Mouse (Mus musculus): ENCODE results near the gene Apeh. TPM values are rescaled to one million over a fixed set of nuclear protein-coding genes. Genes with fewer than 3 reads are reported as not detected.

The Apeh gene
- polyA plus RNA-seq, 2 experiments, result 150 to 153 TPM

- Histone ChIP-seq H3K4me2 (ENCODE audit: low read depth) (no peak overlapping the region), H3K4me3 (ENCODE audit: insufficient read depth in 1 of 2, low read depth in 2 of 2, low read length in 2 of 2) (no peak overlapping the region), H3K27me3 (ENCODE audit: control insufficient read depth, insufficient read depth, low read length) (no peaks in the 10 kb centered on the region), H3K36me3 (replicated peaks; ENCODE audit: control insufficient read depth, insufficient read depth, low read depth) (peaks cover 96% of the 10 kb centered on the region), H3K9me3 (ENCODE audit: control insufficient read depth, low read length) (no peaks in the 10 kb centered on the region), H3K9ac (replicated peaks) (no peak overlapping the region), H3K27ac (no peak overlapping the region), H3K4me1 (replicated peaks; ENCODE audit: control insufficient read depth in 2 of 2, insufficient read depth in 2 of 2, low read length in 1 of 2) (peaks cover 0 to 5% of the 10 kb centered on the region in 2 experiments; a peak in 1 of 4 replicates)
- DNase-seq (ENCODE audit: low read depth in 3 of 3, low spot score in 3 of 3) (no peak), ATAC-seq (ENCODE audit: insufficient read depth) (no peak)
- TF ChIP-seq EP300 (IDR thresholded peaks at IDR 0.05; ENCODE audit: low read depth) (no peak), CTCF (IDR thresholded peaks at IDR 0.05; ENCODE audit: low read depth) (no peak)
- 87% methylated on average over 7 of the region's 7 CpGs for WGBS (ENCODE audit: insufficient replicate concordance)
Observed at GRCm38 (mm10) chr9:108069529-108069928, 24.9 kb downstream of the Apeh start.

GRCm38 (mm10) chr9:108069007-108069406 is 25.4 kb downstream of the Apeh start:
- WGBS (ENCODE audit: insufficient replicate concordance), result 88% methylated on average over 9 of the region's 9 CpGs
- no peak for TF ChIP-seq CTCF (IDR thresholded peaks at IDR 0.05; ENCODE audit: low read depth)
- no peak for TF ChIP-seq EP300 (IDR thresholded peaks at IDR 0.05; ENCODE audit: low read depth)
- no peak overlapping the region for H3K27ac ChIP-seq

GRCm38 (mm10) chr9:108067900-108068299 is 26.5 kb downstream of the Apeh start:
- H3K36me3 ChIP-seq (replicated peaks; ENCODE audit: control insufficient read depth, insufficient read depth, low read depth), result peaks cover 98% of the 10 kb centered on the region
- H3K27me3 ChIP-seq (ENCODE audit: control insufficient read depth, insufficient read depth, low read length), result no peaks in the 10 kb centered on the region
- DNase-seq (ENCODE audit: low read depth in 3 of 3, low spot score in 3 of 3) (peak; percentile 75 to 82 (median 77)), ATAC-seq (ENCODE audit: insufficient read depth) (peak; percentile 48)
- no peak overlapping the region for H3K27ac ChIP-seq
- H3K4me2 ChIP-seq (ENCODE audit: low read depth), result no peak overlapping the region
- H3K9ac ChIP-seq (replicated peaks), result no peak overlapping the region
- no peak overlapping the region for H3K4me3 ChIP-seq (ENCODE audit: insufficient read depth in 1 of 2, low read depth in 2 of 2, low read length in 2 of 2)
- 21% methylated on average over 8 of the region's 8 CpGs for WGBS (ENCODE audit: insufficient replicate concordance)
- H3K4me1 ChIP-seq (replicated peaks; ENCODE audit: control insufficient read depth in 2 of 2, insufficient read depth in 2 of 2, low read length in 1 of 2), result peaks cover 0 to 3% of the 10 kb centered on the region in 2 experiments; a peak in 1 of 4 replicates
- no peaks in the 10 kb centered on the region for H3K9me3 ChIP-seq (ENCODE audit: control insufficient read depth, low read length)
- TF ChIP-seq CTCF (IDR thresholded peaks at IDR 0.05; ENCODE audit: low read depth) (peak; percentile 99), EP300 (IDR thresholded peaks at IDR 0.05; ENCODE audit: low read depth) (no peak)

More at GRCm38 (mm10) chr9:108069007-108069406, 25.4 kb downstream of the Apeh start:
- Histone ChIP-seq H3K9me3 (ENCODE audit: control insufficient read depth, low read length) (no peaks in the 10 kb centered on the region), H3K4me1 (replicated peaks; ENCODE audit: control insufficient read depth in 2 of 2, insufficient read depth in 2 of 2, low read length in 1 of 2) (peaks cover 0 to 5% of the 10 kb centered on the region in 2 experiments; a peak in 1 of 4 replicates), H3K27me3 (ENCODE audit: control insufficient read depth, insufficient read depth, low read length) (no peaks in the 10 kb centered on the region), H3K9ac (replicated peaks) (no peak overlapping the region), H3K4me2 (ENCODE audit: low read depth) (no peak overlapping the region), H3K36me3 (replicated peaks; ENCODE audit: control insufficient read depth, insufficient read depth, low read depth) (peaks cover 96% of the 10 kb centered on the region), H3K4me3 (ENCODE audit: insufficient read depth in 1 of 2, low read depth in 2 of 2, low read length in 2 of 2) (no peak overlapping the region)
- ATAC-seq (ENCODE audit: insufficient read depth), result no peak
- DNase-seq (ENCODE audit: low read depth in 3 of 3, low spot score in 3 of 3), result no peak

- TF ChIP-seq EP300 (IDR thresholded peaks at IDR 0.05; ENCODE audit: low read depth), result no peak
- TF ChIP-seq CTCF (IDR thresholded peaks at IDR 0.05; ENCODE audit: low read depth), result peak; percentile 30; the same call in 1 of the 2 replicates
- WGBS (ENCODE audit: insufficient replicate concordance), result 94% methylated on average over 7 of the region's 7 CpGs
- peaks cover 100% of the 10 kb centered on the region for H3K36me3 ChIP-seq (replicated peaks; ENCODE audit: control insufficient read depth, insufficient read depth, low read depth)
Observed at GRCm38 (mm10) chr9:108067199-108067598, 27.2 kb downstream of the Apeh start.

GRCm38 (mm10) chr9:108065491-108066011 is 28.9 kb downstream of the Apeh start:
- 39% methylated on average over 5 of the region's 5 CpGs for WGBS (ENCODE audit: insufficient replicate concordance)
- Histone ChIP-seq H3K4me2 (ENCODE audit: low read depth) (no peak overlapping the region), H3K9ac (replicated peaks) (no peak overlapping the region), H3K27ac (no peak overlapping the region), H3K36me3 (replicated peaks; ENCODE audit: control insufficient read depth, insufficient read depth, low read depth) (peaks cover 100% of the 10 kb centered on the region), H3K9me3 (ENCODE audit: control insufficient read depth, low read length) (no peaks in the 10 kb centered on the region), H3K27me3 (ENCODE audit: control insufficient read depth, insufficient read depth, low read length) (no peaks in the 10 kb centered on the region), H3K4me1 (replicated peaks; ENCODE audit: control insufficient read depth in 2 of 2, insufficient read depth in 2 of 2, low read length in 1 of 2) (no peaks in the 10 kb centered on the region), H3K4me3 (ENCODE audit: insufficient read depth in 1 of 2, low read depth in 2 of 2, low read length in 2 of 2) (no peak overlapping the region)
- no peak for DNase-seq (ENCODE audit: low read depth in 3 of 3, low spot score in 3 of 3)
- TF ChIP-seq CTCF (IDR thresholded peaks at IDR 0.05; ENCODE audit: low read depth) (peak; percentile 86), EP300 (IDR thresholded peaks at IDR 0.05; ENCODE audit: low read depth) (no peak)
- peak; percentile 49; the same call in 1 of the 2 replicates for ATAC-seq (ENCODE audit: insufficient read depth)

More at GRCm38 (mm10) chr9:108067199-108067598, 27.2 kb downstream of the Apeh start:
- Histone ChIP-seq H3K27ac (no peak overlapping the region), H3K4me1 (replicated peaks; ENCODE audit: control insufficient read depth in 2 of 2, insufficient read depth in 2 of 2, low read length in 1 of 2) (peaks cover 0 to under 1% of the 10 kb centered on the region in 2 experiments; a peak in 1 of 4 replicates), H3K4me3 (ENCODE audit: insufficient read depth in 1 of 2, low read depth in 2 of 2, low read length in 2 of 2) (no peak overlapping the region), H3K27me3 (ENCODE audit: control insufficient read depth, insufficient read depth, low read length) (no peaks in the 10 kb centered on the region), H3K9me3 (ENCODE audit: control insufficient read depth, low read length) (no peaks in the 10 kb centered on the region), H3K9ac (replicated peaks) (no peak overlapping the region), H3K4me2 (ENCODE audit: low read depth) (no peak overlapping the region)
- DNase-seq (ENCODE audit: low read depth in 3 of 3, low spot score in 3 of 3) (no peak), ATAC-seq (ENCODE audit: insufficient read depth) (no peak)

All from liver, embryonic 14.5 days (tissue).